Mouse (Mus musculus): ENCODE data around the gene Rimklb.

- TF ChIP-seq FLI1 (IDR thresholded peaks at IDR 0.05; ENCODE audit: low read length) (no peak), GATA1 (IDR thresholded peaks at IDR 0.05; ENCODE audit: borderline replicate concordance, low read length) (no peak)
These were observed 45.0 kb upstream of the Rimklb start for GRCm38 (mm10) chr6:122543574-122543973.
